Mouse (Mus musculus) liver, adult 2 months (tissue): ENCODE measurements around the gene Txndc16.

ENCODE experiments used
- CTCF ChIP-seq: fragments of 200-500 bp; IDR thresholded peaks from 2 replicates; pipeline ENCODE4 v1.5.1; 2011; ENCODE audit warnings: low read depth, low read length, control low read depth
- POLR2A ChIP-seq: fragments of 200-500 bp; IDR thresholded peaks from 2 replicates; pipeline ENCODE4 v1.6.1; 2011; ENCODE audit warnings: low read length, control low read depth; ENCODE audit not compliant: insufficient read depth; ENCODE audit errors: extremely low read depth

DNA sequence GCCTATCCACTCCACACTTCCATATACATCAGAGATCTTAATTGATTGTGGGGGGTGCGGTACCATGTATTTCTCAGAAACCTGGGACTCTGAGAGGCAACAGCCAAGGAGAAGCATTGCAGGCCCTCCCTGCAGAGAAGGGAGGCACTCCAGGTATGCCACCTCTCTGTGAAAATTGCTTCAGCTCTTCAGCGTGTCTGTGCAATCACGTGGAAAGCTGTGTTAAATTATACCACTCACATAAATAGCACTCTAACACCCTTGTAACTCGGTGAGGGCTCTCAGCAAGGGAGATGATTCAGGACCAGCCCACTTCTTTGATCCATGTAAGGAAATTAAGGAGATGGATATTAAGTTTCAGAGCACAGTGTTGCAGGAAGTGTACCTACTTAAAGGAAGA is 136.6 kb downstream of the Txndc16 start:
- TF ChIP-seq POLR2A = no peak
- TF ChIP-seq CTCF = no peak
